Mouse (Mus musculus): Measurements from ENCODE around the gene Itm2c.

DNA sequence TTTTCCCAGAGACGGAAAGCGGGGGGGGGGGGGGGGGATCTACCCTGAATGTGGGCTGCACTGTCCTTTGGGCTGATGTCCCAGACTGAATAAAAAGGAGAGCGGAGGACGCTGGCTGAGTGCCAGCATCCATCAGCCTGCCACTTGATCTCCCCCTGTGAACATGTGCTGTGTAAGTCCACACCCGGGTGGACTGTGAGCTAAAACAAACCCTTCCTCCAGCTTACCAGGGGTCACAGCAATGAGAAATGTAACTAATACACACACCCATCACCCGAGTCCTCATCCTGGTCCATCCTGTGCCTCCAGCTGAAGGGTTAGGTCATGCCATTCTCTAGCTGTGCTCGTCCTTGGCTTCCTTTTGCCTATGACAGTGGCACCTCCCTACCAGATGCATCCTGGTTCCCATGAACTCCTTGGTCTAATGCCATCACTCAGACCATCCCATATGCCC is 8.1 kb downstream of the Itm2c start:
- TF ChIP-seq CTCF (IDR thresholded peaks at IDR 0.05; ENCODE audit: borderline replicate concordance, insufficient read depth, low read length) (no peak), POLR2A (IDR thresholded peaks at IDR 0.05; ENCODE audit: low read depth, low read length) (no peak)

Data from embryonic fibroblast, embryonic 13.5 days (primary cell).